Mouse (Mus musculus): ENCODE measurements around the gene Gstm5. TPM values are rescaled to one million over a fixed set of nuclear protein-coding genes. Genes with fewer than 3 reads are reported as not detected.

The Gstm5 gene
- polyA plus RNA-seq, 1 experiment: 11.3 TPM

DNA sequence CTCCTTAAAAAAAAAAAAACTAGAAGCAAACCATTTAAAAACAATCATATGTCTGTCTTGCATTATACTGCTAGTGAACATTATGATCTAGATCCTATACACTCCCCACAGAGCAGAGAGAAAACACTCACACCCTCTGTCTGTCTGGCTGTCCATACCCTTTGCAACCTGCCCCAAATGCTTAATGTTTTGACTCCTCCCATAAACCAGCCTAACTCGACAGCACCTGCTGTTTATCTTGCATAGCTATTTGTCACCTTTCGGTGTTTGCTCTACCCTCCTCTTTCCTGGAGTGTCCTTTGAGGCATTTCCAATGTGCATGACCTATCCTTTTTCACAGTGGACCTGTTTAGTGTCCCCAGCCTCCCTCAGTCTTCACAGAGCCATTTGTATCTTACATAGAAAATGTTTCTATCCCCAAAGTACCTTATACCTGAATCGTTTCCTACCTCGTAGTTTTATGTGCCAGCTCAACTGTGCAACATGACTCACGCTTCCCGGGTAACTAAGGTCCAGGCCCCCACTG lies 364 bp upstream of the Gstm5 start:
- Histone ChIP-seq H3K36me3 (ENCODE audit: control insufficient read depth, insufficient read depth, low read length) (peaks cover 34% of the 10 kb centered on the region), H3K4me1 (ENCODE audit: control insufficient read depth, insufficient read depth, insufficient read length, low read length) (peaks cover 3% of the 10 kb centered on the region), H3K27ac (ENCODE audit: insufficient read depth, low read depth, low read length) (peak overlapping the region; percentile 34; the same call in 1 of the 2 replicates), H3K27me3 (ENCODE audit: control insufficient read depth, insufficient read depth, low read length) (no peaks in the 10 kb centered on the region), H3K4me3 (ENCODE audit: low read depth, low read length) (peak overlapping the region; percentile 65)
- TF ChIP-seq POLR2A (IDR thresholded peaks at IDR 0.05; ENCODE audit: low read depth, low read length) (no peak), CTCF (IDR thresholded peaks at IDR 0.05; ENCODE audit: extremely low read depth, insufficient read length, insufficient replicate concordance, low read depth, low read length) (no peak)
- 6% methylated on average over 6 of the region's 6 CpGs for WGBS

GRCm38 (mm10) chr3:107898691-107899090 lies 3.1 kb downstream of the Gstm5 start:
- no peaks in the 10 kb centered on the region for H3K36me3 ChIP-seq (ENCODE audit: control insufficient read depth, insufficient read depth, low read length)
- WGBS: 95% methylated on average over 13 of the region's 13 CpGs
- TF ChIP-seq CTCF (IDR thresholded peaks at IDR 0.05; ENCODE audit: extremely low read depth, insufficient read length, insufficient replicate concordance, low read depth, low read length) (no peak), POLR2A (IDR thresholded peaks at IDR 0.05; ENCODE audit: low read depth, low read length) (no peak)
- H3K4me1 ChIP-seq (ENCODE audit: control insufficient read depth, insufficient read depth, insufficient read length, low read length): peaks cover 7% of the 10 kb centered on the region
- H3K27ac ChIP-seq (ENCODE audit: insufficient read depth, low read depth, low read length): no peak overlapping the region
- no peaks in the 10 kb centered on the region for H3K27me3 ChIP-seq (ENCODE audit: control insufficient read depth, insufficient read depth, low read length)
- no peak overlapping the region for H3K4me3 ChIP-seq (ENCODE audit: low read depth, low read length)

GRCm38 (mm10) chr3:107900955-107901673 lies 5.5 kb downstream of the Gstm5 start:
- WGBS: 22% methylated on average over 11 of the region's 11 CpGs
- Histone ChIP-seq H3K27ac (ENCODE audit: insufficient read depth, low read depth, low read length) (peak overlapping the region; percentile 25), H3K27me3 (ENCODE audit: control insufficient read depth, insufficient read depth, low read length) (no peaks in the 10 kb centered on the region), H3K36me3 (ENCODE audit: control insufficient read depth, insufficient read depth, low read length) (no peaks in the 10 kb centered on the region), H3K4me1 (ENCODE audit: control insufficient read depth, insufficient read depth, insufficient read length, low read length) (peaks cover 7% of the 10 kb centered on the region), H3K4me3 (ENCODE audit: low read depth, low read length) (no peak overlapping the region)
- TF ChIP-seq CTCF (IDR thresholded peaks at IDR 0.05; ENCODE audit: extremely low read depth, insufficient read length, insufficient replicate concordance, low read depth, low read length) (no peak), POLR2A (IDR thresholded peaks at IDR 0.05; ENCODE audit: low read depth, low read length) (no peak)

DNA sequence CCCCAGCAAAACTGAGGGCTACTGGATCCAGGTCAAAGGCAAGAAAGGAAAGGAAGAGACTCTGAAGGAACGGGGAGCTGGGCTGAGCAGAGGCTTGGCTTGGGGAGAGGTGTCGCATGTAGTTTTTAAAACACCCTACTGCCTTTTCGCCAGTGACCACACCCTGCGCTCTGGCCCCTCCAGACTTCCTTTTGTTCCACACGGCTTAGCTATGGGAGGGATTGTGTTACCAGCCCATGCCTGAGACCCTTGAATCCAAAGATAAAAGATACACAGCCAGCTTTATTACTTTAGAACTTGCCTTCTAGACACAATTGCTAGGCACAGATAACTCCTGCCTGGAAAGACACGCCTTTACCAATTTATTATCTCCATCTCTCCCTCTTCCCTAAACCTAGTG lies 10.3 kb downstream of the Gstm5 start:
- peaks cover 17% of the 10 kb centered on the region for H3K4me1 ChIP-seq (ENCODE audit: control insufficient read depth, insufficient read depth, insufficient read length, low read length)
- no peaks in the 10 kb centered on the region for H3K27me3 ChIP-seq (ENCODE audit: control insufficient read depth, insufficient read depth, low read length)
- TF ChIP-seq POLR2A (IDR thresholded peaks at IDR 0.05; ENCODE audit: low read depth, low read length) (no peak), CTCF (IDR thresholded peaks at IDR 0.05; ENCODE audit: extremely low read depth, insufficient read length, insufficient replicate concordance, low read depth, low read length) (no peak)
- H3K36me3 ChIP-seq (ENCODE audit: control insufficient read depth, insufficient read depth, low read length): no peaks in the 10 kb centered on the region; the same call in 1 of the 2 replicates
- H3K27ac ChIP-seq (ENCODE audit: insufficient read depth, low read depth, low read length): no peak overlapping the region
- no peak overlapping the region for H3K4me3 ChIP-seq (ENCODE audit: low read depth, low read length)
- WGBS: 66% methylated on average over 6 of the region's 6 CpGs

DNA sequence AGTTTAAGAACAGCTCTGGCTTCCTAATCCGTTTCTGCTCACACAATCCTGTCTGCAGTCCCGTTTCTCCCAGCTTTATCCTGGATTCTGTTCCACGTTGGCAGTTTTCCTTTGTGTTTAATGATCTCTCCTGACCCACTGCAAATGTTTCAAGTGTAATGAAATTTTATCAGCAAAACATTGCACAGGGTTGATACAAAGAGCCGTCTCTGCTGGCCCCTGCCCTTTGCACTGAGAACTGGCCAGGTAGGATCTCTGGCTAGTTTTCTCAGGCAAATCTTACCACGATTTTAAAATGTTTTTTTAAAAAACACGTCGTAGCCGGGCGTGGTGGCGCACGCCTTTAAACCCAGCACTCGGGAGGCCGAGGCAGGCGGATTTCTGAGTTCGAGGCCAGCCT lies 21.1 kb downstream of the Gstm5 start:
- peaks cover 17% of the 10 kb centered on the region for H3K4me1 ChIP-seq (ENCODE audit: control insufficient read depth, insufficient read depth, insufficient read length, low read length)
- no peaks in the 10 kb centered on the region for H3K36me3 ChIP-seq (ENCODE audit: control insufficient read depth, insufficient read depth, low read length)
- TF ChIP-seq POLR2A (IDR thresholded peaks at IDR 0.05; ENCODE audit: low read depth, low read length) (no peak), CTCF (IDR thresholded peaks at IDR 0.05; ENCODE audit: extremely low read depth, insufficient read length, insufficient replicate concordance, low read depth, low read length) (no peak)
- H3K27me3 ChIP-seq (ENCODE audit: control insufficient read depth, insufficient read depth, low read length): no peaks in the 10 kb centered on the region
- H3K27ac ChIP-seq (ENCODE audit: insufficient read depth, low read depth, low read length): no peak overlapping the region
- H3K4me3 ChIP-seq (ENCODE audit: low read depth, low read length): no peak overlapping the region
- 51% methylated on average over 15 of the region's 15 CpGs for WGBS

GRCm38 (mm10) chr3:107917097-107917496 lies 21.5 kb downstream of the Gstm5 start:
- WGBS: 79% methylated on average over 3 of the region's 3 CpGs
- TF ChIP-seq POLR2A (IDR thresholded peaks at IDR 0.05; ENCODE audit: low read depth, low read length) (no peak), CTCF (IDR thresholded peaks at IDR 0.05; ENCODE audit: extremely low read depth, insufficient read length, insufficient replicate concordance, low read depth, low read length) (no peak)
- no peaks in the 10 kb centered on the region for H3K27me3 ChIP-seq (ENCODE audit: control insufficient read depth, insufficient read depth, low read length)
- no peak overlapping the region for H3K4me3 ChIP-seq (ENCODE audit: low read depth, low read length)
- no peaks in the 10 kb centered on the region for H3K36me3 ChIP-seq (ENCODE audit: control insufficient read depth, insufficient read depth, low read length)
- peaks cover 14% of the 10 kb centered on the region; the same call in 1 of the 2 replicates for H3K4me1 ChIP-seq (ENCODE audit: control insufficient read depth, insufficient read depth, insufficient read length, low read length)
- H3K27ac ChIP-seq (ENCODE audit: insufficient read depth, low read depth, low read length): no peak overlapping the region

- H3K36me3 ChIP-seq (ENCODE audit: control insufficient read depth, insufficient read depth, low read length): no peaks in the 10 kb centered on the region
- TF ChIP-seq POLR2A (IDR thresholded peaks at IDR 0.05; ENCODE audit: low read depth, low read length): no peak
- H3K4me1 ChIP-seq (ENCODE audit: control insufficient read depth, insufficient read depth, insufficient read length, low read length): peaks cover 11% of the 10 kb centered on the region; the same call in 1 of the 2 replicates
- WGBS: 55% methylated on average over 7 of the region's 7 CpGs
- no peak overlapping the region for H3K27ac ChIP-seq (ENCODE audit: insufficient read depth, low read depth, low read length)
- no peaks in the 10 kb centered on the region for H3K27me3 ChIP-seq (ENCODE audit: control insufficient read depth, insufficient read depth, low read length)
- no peak overlapping the region for H3K4me3 ChIP-seq (ENCODE audit: low read depth, low read length)
These were observed 22.3 kb downstream of the Gstm5 start for GRCm38 (mm10) chr3:107917783-107918408.

Data from small intestine, adult 2 months (tissue).